Mouse (Mus musculus) bone marrow macrophage, adult 2 months (primary cell): ENCODE results near the gene Gpr26.

Experiments
- CTCF ChIP-seq: IDR thresholded peaks from 2 replicates; pipeline ENCODE4 v1.5.1; 2012; ENCODE audit warnings: low read depth, mild to moderate bottlenecking, low read length, moderate library complexity
- POLR2A ChIP-seq: IDR thresholded peaks from 2 replicates; pipeline ENCODE4 v1.6.1; 2012; ENCODE audit warnings: mild to moderate bottlenecking, low read depth, low read length, borderline replicate concordance

DNA sequence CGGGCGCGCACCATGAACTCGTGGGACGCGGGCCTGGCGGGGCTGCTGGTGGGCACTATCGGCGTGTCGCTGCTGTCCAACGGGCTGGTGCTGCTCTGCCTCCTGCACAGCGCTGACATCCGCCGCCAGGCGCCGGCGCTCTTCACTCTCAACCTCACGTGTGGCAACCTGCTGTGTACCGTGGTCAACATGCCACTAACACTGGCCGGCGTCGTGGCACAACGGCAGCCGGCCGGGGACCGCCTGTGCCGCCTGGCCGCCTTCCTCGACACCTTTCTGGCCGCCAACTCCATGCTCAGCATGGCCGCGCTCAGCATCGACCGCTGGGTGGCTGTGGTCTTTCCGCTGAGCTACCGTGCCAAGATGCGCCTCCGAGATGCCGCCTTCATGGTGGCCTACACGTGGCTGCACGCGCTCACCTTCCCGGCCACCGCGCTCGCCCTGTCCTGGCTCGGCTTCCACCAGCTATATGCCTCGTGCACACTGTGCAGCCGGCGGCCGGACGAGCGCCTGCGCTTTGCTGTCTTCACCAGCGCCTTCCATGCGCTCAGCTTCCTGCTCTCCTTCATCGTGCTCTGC, 745 bp downstream of the Gpr26 start:
- TF ChIP-seq CTCF (no peak), POLR2A (no peak)
